Mouse (Mus musculus): ENCODE results near the gene Bnip3. TPM values are rescaled to one million over a fixed set of nuclear protein-coding genes. Genes with fewer than 3 reads are reported as not detected.
A peak's percentile ranks its signal among the peaks of the same experiment; 100 is the strongest.

Gene Bnip3
- total and polyA plus RNA-seq, 3 experiments, result 20.8 to 294 (median 102) TPM

DNA sequence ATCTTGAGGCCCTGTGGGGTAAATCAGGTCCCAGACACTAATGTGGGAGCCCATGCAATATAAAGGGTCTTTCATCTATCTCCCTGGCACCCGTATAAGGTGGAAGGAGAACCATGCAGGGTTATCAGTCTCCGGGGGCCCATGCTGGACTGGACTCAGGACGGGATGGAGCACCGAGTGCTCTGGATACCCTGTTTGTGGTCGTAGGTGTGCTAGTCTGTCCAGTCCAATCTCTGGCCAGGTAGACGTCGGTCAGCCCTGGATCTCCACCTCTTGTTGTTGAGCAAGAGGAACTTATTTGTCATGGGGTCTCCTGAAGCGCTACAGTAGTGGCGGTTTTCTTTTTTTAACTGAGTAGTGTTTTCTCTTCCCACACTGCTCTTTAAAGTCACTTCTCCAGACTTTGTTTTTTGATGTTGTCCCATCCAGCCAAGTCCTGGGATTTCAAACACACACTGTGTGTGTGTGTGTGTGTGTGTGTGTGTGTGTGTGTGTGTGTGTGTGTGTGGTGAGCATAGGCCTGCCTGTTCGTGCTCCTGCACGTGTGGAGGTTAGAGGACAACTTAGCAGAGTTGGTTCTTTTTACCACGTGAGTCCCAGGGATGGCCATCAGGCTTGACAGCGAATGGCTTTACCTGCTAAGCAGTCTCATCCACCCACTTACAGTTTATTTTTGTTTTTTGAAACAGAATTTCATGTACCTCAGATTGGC lies 61.8 kb downstream of the Bnip3 start:
- Histone ChIP-seq H3K4me3 (replicated peaks in 1 of 3; ENCODE audit: low read depth in 2 of 3, low read length in 2 of 3, poor library complexity in 1 of 3) (peak overlapping the region; percentile 77 to 100 (median 96)), H3K4me1 (ENCODE audit: control insufficient read depth in 1 of 2, insufficient read depth in 2 of 2) (peaks cover 12 to 33% of the 10 kb centered on the region in 2 experiments), H3K9ac (ENCODE audit: insufficient read depth, low read depth) (peak overlapping the region; percentile 98), H3K27ac (ENCODE audit: insufficient read depth, low read depth) (no peak overlapping the region), H3K36me3 (replicated peaks in 1 of 2; ENCODE audit: control insufficient read depth in 1 of 2, insufficient read depth in 1 of 2, low read length in 1 of 2) (peaks cover 10 to 44% of the 10 kb centered on the region in 2 experiments), H3K4me2 (ENCODE audit: insufficient read depth, low read depth, poor library complexity, severe bottlenecking) (peak overlapping the region; percentile 85), H3K79me2 (replicated peaks; ENCODE audit: control insufficient read depth, extremely low read depth, insufficient read depth, poor library complexity, severe bottlenecking) (peaks cover 25% of the 10 kb centered on the region), H3K9me3 (replicated peaks; ENCODE audit: low read length) (no peaks in the 10 kb centered on the region), H3K27me3 (replicated peaks) (no peaks in the 10 kb centered on the region)
- TF ChIP-seq MAFK (IDR thresholded peaks at IDR 0.05; ENCODE audit: insufficient replicate concordance, low read length) (no peak), SMC3 (IDR thresholded peaks at IDR 0.05; ENCODE audit: low read depth, low read length) (no peak), NELFE (IDR thresholded peaks at IDR 0.05; ENCODE audit: low read depth, low read length) (no peak), RAD21 (IDR thresholded peaks at IDR 0.05; ENCODE audit: low read depth, low read length) (no peak), RCOR1 (conservative IDR thresholded peaks at IDR 0.05; ENCODE audit: low read depth, low read length) (no peak), BHLHE40 (IDR thresholded peaks at IDR 0.05; ENCODE audit: low read depth, low read length) (peak; percentile 52), ZC3H11A (IDR thresholded peaks at IDR 0.05; ENCODE audit: low read depth, low read length) (no peak), ZKSCAN1 (IDR thresholded peaks at IDR 0.05; ENCODE audit: borderline replicate concordance, low read depth, low read length) (no peak), MEF2A (IDR thresholded peaks at IDR 0.05; ENCODE audit: borderline replicate concordance, low read depth, low read length) (no peak), PAX5 (IDR thresholded peaks at IDR 0.05; ENCODE audit: low read length) (no peak), POLR2AphosphoS2 (IDR thresholded peaks at IDR 0.05; ENCODE audit: low read depth, low read length) (no peak), CHD1 (IDR thresholded peaks at IDR 0.05; ENCODE audit: low read depth, low read length) (no peak), MXI1 (IDR thresholded peaks at IDR 0.05; ENCODE audit: low read depth, low read length) (0 out of 2 replicates have a peak, but pooled peaks have one; percentile 2), TCF12 (IDR thresholded peaks at IDR 0.05; ENCODE audit: low read depth, low read length) (no peak), MYC (IDR thresholded peaks at IDR 0.05; ENCODE audit: low read depth, low read length) (no peak), MAX (IDR thresholded peaks at IDR 0.05; ENCODE audit: low read length) (no peak), ZMIZ1 (IDR thresholded peaks at IDR 0.05; ENCODE audit: low read depth, low read length) (no peak)
- in situ Hi-C loops (cut with MboI; ENCODE audit: low pct_ligation_motif_present, low pct_unique_long_range_greater_than_20kb, low sequenced_read_pairs) (loop anchor here (25.0 kb wide), 1 partner anchor 1360 kb away; no protein-coding TSS in a partner anchor), dilution Hi-C loops (cut with MboI; ENCODE audit: extremely low pct_ligation_motif_present, extremely low pct_unique_long_range_greater_than_20kb, low sequenced_read_pairs) (no loop called here)
- no peak for DNase-seq (ENCODE audit: extremely low read depth)

DNA sequence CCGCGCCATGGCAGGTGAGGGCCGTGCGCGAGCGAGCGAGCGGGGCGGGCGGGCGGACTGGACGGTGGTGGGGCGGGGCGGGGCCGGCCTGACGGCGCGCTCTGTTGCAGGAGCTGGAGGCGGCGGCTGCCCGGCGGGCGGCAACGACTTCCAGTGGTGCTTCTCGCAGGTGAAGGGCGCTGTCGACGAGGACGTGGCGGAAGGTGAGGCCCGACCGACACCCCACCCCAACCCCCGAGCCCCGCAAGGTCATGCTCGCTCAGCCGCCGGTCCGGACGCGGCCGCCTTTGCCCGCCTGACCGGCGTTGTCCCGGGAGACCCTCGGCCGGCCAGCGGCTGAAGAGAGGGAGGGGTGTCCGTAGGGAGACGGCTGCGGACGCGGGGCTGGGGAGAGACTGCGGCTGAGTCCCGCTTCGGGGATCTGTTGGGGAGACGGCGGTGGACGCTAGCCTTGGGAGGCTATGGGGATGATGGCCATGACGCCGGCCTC lies 62.8 kb downstream of the Bnip3 start:
- peak overlapping the region; percentile 98 for H3K9ac ChIP-seq (ENCODE audit: insufficient read depth, low read depth)
- peaks cover 25% of the 10 kb centered on the region for H3K79me2 ChIP-seq (replicated peaks; ENCODE audit: control insufficient read depth, extremely low read depth, insufficient read depth, poor library complexity, severe bottlenecking)
- no peaks in the 10 kb centered on the region for H3K9me3 ChIP-seq (replicated peaks; ENCODE audit: low read length)
- H3K4me1 ChIP-seq (ENCODE audit: control insufficient read depth in 1 of 2, insufficient read depth in 2 of 2), result peaks cover 12 to 33% of the 10 kb centered on the region in 2 experiments
- in situ Hi-C loops (cut with MboI; ENCODE audit: low pct_ligation_motif_present, low pct_unique_long_range_greater_than_20kb, low sequenced_read_pairs), result loop anchor here (25.0 kb wide), 1 partner anchor 1359 kb away; no protein-coding TSS in a partner anchor
- peaks cover 7 to 35% of the 10 kb centered on the region in 2 experiments for H3K36me3 ChIP-seq (replicated peaks in 1 of 2; ENCODE audit: control insufficient read depth in 1 of 2, insufficient read depth in 1 of 2, low read length in 1 of 2)
- TF ChIP-seq ZNF384 (IDR thresholded peaks at IDR 0.05; ENCODE audit: low read depth, low read length), result no peak
- no peak for TF ChIP-seq USF2 (conservative IDR thresholded peaks at IDR 0.05; ENCODE audit: low read depth, low read length)
- TF ChIP-seq BHLHE40 (IDR thresholded peaks at IDR 0.05; ENCODE audit: low read depth, low read length), result no peak
- TF ChIP-seq MAFK (IDR thresholded peaks at IDR 0.05; ENCODE audit: insufficient replicate concordance, low read length), result no peak
- TF ChIP-seq ELF1 (IDR thresholded peaks at IDR 0.05; ENCODE audit: low read depth, low read length), result no peak
- TF ChIP-seq UBTF (IDR thresholded peaks at IDR 0.05; ENCODE audit: low read depth, low read length), result no peak
- TF ChIP-seq MYC (IDR thresholded peaks at IDR 0.05; ENCODE audit: low read depth, low read length), result no peak
- no peak for TF ChIP-seq SMC3 (IDR thresholded peaks at IDR 0.05; ENCODE audit: low read depth, low read length)
- dilution Hi-C loops (cut with MboI; ENCODE audit: extremely low pct_ligation_motif_present, extremely low pct_unique_long_range_greater_than_20kb, low sequenced_read_pairs), result no loop called here
- H3K27me3 ChIP-seq (replicated peaks), result no peaks in the 10 kb centered on the region
- peak overlapping the region; percentile 15; the same call in 1 of the 2 replicates for H3K27ac ChIP-seq (ENCODE audit: insufficient read depth, low read depth)
- H3K4me2 ChIP-seq (ENCODE audit: insufficient read depth, low read depth, poor library complexity, severe bottlenecking), result peak overlapping the region; percentile 85
- peak overlapping the region; percentile 77 to 100 (median 96) for H3K4me3 ChIP-seq (replicated peaks in 1 of 3; ENCODE audit: low read depth in 2 of 3, low read length in 2 of 3, poor library complexity in 1 of 3)
- no peak for DNase-seq (ENCODE audit: extremely low read depth)

All from CH12.LX (cell line).